Mouse (Mus musculus) liver, embryonic 14.5 days (tissue): Measurements from ENCODE around the gene Cd28. TPM values are rescaled to one million over a fixed set of nuclear protein-coding genes. Genes with fewer than 3 reads are reported as not detected.
"Not testable (repeated sequence)": the region's sequence is repeated elsewhere in the genome, so short reads cannot be mapped to it uniquely, and the experiment has no call there.

Experiments
- ATAC-seq: fragments of 200-750 bp; cut with Nextera tagmentation; 2 replicates; pipeline ENCODE4 v1.8.0; 2017; ENCODE audit warnings: moderate number of reproducible peaks, mild to moderate bottlenecking, moderate library complexity; ENCODE audit not compliant: insufficient read depth
- DNase-seq, 3 experiments: peaks; one replicate each; pipeline ENCODE4 v3.0.0-alpha.2; 2012 to 2013; ENCODE audit warnings: low read depth in 3 of 3, low spot score in 3 of 3
- H3K27ac ChIP-seq: fragments of 300-500 bp; sonication (generic); 2 replicates; pipeline ENCODE4 v1.5.1; 2014; ENCODE audit warnings: moderate library complexity, mild to moderate bottlenecking, control low read depth, inconsistent platforms
- H3K27me3 ChIP-seq: fragments of 300-500 bp; sonication (generic); 2 replicates; pipeline ENCODE4 v1.6.1; 2014; ENCODE audit warnings: mild to moderate bottlenecking, low read length, moderate library complexity; ENCODE audit not compliant: control insufficient read depth, insufficient read depth
- H3K36me3 ChIP-seq: fragments of 300-500 bp; sonication (generic); replicated peaks from 2 replicates; pipeline ENCODE4 v1.6.1; 2014; ENCODE audit warnings: low read depth; ENCODE audit not compliant: control insufficient read depth, insufficient read depth
- H3K4me1 ChIP-seq, 2 experiments: fragments of 200-500 bp in 1 of 2; fragments of 300-500 bp in 1 of 2; sonication (generic) in 1 of 2; replicated peaks; 2 replicates each; pipeline ENCODE4 v1.6.1; 2012 to 2014; ENCODE audit warnings: antibody characterized with exemption in 1 of 2, inconsistent platforms in 1 of 2, low read length in 1 of 2; ENCODE audit not compliant: control insufficient read depth in 2 of 2, insufficient read depth in 2 of 2
- H3K4me2 ChIP-seq: fragments of 300-500 bp; sonication (generic); 2 replicates; pipeline ENCODE4 v1.6.1; 2014; ENCODE audit warnings: low read depth, mild to moderate bottlenecking, control low read depth, moderate library complexity
- H3K4me3 ChIP-seq, 2 experiments: fragments of 200-500 bp in 1 of 2; fragments of 300-500 bp in 1 of 2; sonication (generic) in 1 of 2; 2 replicates each; pipeline ENCODE4 v1.5.1; 2012 to 2014; ENCODE audit warnings: low read depth in 2 of 2, low read length in 2 of 2, mild to moderate bottlenecking in 2 of 2, control low read depth in 1 of 2, inconsistent platforms in 1 of 2, moderate library complexity in 1 of 2; ENCODE audit not compliant: insufficient read depth in 1 of 2
- H3K9ac ChIP-seq: fragments of 300-500 bp; sonication (generic); replicated peaks from 2 replicates; pipeline ENCODE4 v1.6.1; 2014; ENCODE audit warnings: mild to moderate bottlenecking, control low read depth, moderate library complexity
- H3K9me3 ChIP-seq: fragments of 300-500 bp; sonication (generic); 2 replicates; pipeline ENCODE4 v1.6.1; 2016; ENCODE audit warnings: low read length, mixed read lengths; ENCODE audit not compliant: control insufficient read depth
- CTCF ChIP-seq: IDR thresholded peaks from 2 replicates; pipeline ENCODE4 v1.5.1; 2016; ENCODE audit warnings: antibody characterized with exemption, low read depth, control low read depth
- EP300 ChIP-seq: IDR thresholded peaks from 2 replicates; pipeline ENCODE4 v1.6.1; 2016; ENCODE audit warnings: antibody characterized with exemption, low read depth
- WGBS: fragments of 180-500 bp; shearing (Covaris S2); extraction: QIAGEN DNeasy Blood & Tissue Kit; methylation state at CpG from one replicate; pipeline ENCODE4 v1.1.7; 2014; ENCODE audit not compliant: insufficient replicate concordance; 5-methylcytosine and 5-hydroxymethylcytosine counted together
- polyA plus RNA-seq, 2 experiments: library from polyadenylated mRNA; depleted of rRNA in 1 of 2; stranded (reverse) in 1 of 2; unstranded in 1 of 2; fragments of >200 nt; fragmentation: Nextera tagmentation in 1 of 2; extraction: Ambion mirVana in 1 of 2; gene quantifications; 2 replicates each; pipeline versions ENCODE4 v1.2.1 to v1.2.3; 2012 to 2014

The Cd28 gene
- polyA plus RNA-seq, 2 experiments, result 0.04 TPM; not detected in 1

- Histone ChIP-seq H3K27ac (no peak overlapping the region), H3K4me1 (no peaks in the 10 kb centered on the region), H3K4me3 (no peak overlapping the region), H3K9me3 (no peaks in the 10 kb centered on the region), H3K36me3 (no peaks in the 10 kb centered on the region), H3K4me2 (no peak overlapping the region), H3K9ac (no peak overlapping the region), H3K27me3 (no peaks in the 10 kb centered on the region)
- no peak for ATAC-seq
- WGBS, result 73% methylated on average over 12 of the region's 12 CpGs
- no peak for TF ChIP-seq CTCF
- TF ChIP-seq EP300, result no peak
- no peak for DNase-seq
These were observed 92.6 kb downstream of the Cd28 start for GRCm38 (mm10) chr1:60809166-60809565.

- H3K4me3 ChIP-seq, result no peak overlapping the region
- H3K9me3 ChIP-seq, result no peaks in the 10 kb centered on the region
- DNase-seq (no peak), ATAC-seq (no peak)
- no peak for TF ChIP-seq CTCF
- no peaks in the 10 kb centered on the region for H3K27me3 ChIP-seq
- H3K9ac ChIP-seq, result no peak overlapping the region
- H3K36me3 ChIP-seq, result no peaks in the 10 kb centered on the region
- H3K4me2 ChIP-seq, result no peak overlapping the region
- H3K27ac ChIP-seq, result no peak overlapping the region
- H3K4me1 ChIP-seq, result no peaks in the 10 kb centered on the region
These were observed 94.2 kb downstream of the Cd28 start for GRCm38 (mm10) chr1:60810821-60811220.

GRCm38 (mm10) chr1:60811998-60812397, 95.4 kb downstream of the Cd28 start:
- no peak overlapping the region for H3K9ac ChIP-seq
- 23% methylated on average over 1 of the region's 1 CpGs for WGBS
- H3K27me3 ChIP-seq, result no peaks in the 10 kb centered on the region
- H3K36me3 ChIP-seq, result no peaks in the 10 kb centered on the region
- H3K4me1 ChIP-seq, result no peaks in the 10 kb centered on the region
- ATAC-seq, result no peak
- TF ChIP-seq CTCF (no peak), EP300 (no peak)
- H3K9me3 ChIP-seq, result no peaks in the 10 kb centered on the region
- no peak overlapping the region for H3K4me2 ChIP-seq
- H3K4me3 ChIP-seq, result no peak overlapping the region
- no peak overlapping the region for H3K27ac ChIP-seq
- no peak for DNase-seq

DNA sequence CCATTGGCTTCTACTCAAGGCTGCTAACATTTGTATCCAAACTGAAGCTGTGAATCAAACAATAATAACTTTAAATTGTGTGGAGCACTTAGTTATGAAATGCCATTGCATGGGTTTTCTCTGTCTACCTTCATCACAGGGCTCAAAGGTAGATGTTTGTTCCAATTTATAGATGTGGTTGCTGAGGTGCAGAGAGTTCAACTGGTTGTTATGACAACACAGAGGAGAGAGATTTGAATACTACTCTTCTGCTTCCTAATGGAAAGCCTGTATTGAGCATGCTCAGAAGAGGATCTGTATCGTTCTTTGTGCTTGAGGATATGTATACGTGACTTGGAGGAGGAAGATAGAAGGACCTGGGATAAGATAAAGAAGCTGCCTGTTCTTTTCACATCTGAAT, 96.8 kb downstream of the Cd28 start:
- WGBS, result 60% methylated on average over 2 of the region's 2 CpGs

GRCm38 (mm10) chr1:60815912-60816311, 99.3 kb downstream of the Cd28 start:
- DNase-seq, result no peak
- Histone ChIP-seq H3K36me3 (no peaks in the 10 kb centered on the region), H3K4me1 (no peaks in the 10 kb centered on the region), H3K27ac (no peak overlapping the region), H3K4me2 (no peak overlapping the region), H3K9me3 (no peaks in the 10 kb centered on the region), H3K4me3 (no peak overlapping the region), H3K27me3 (no peaks in the 10 kb centered on the region), H3K9ac (no peak overlapping the region)
- no peak for ATAC-seq
- 69% methylated on average over 6 of the region's 6 CpGs for WGBS
- TF ChIP-seq CTCF (no peak), EP300 (no peak)

More for the DNA sequence above, 96.8 kb downstream of the Cd28 start:
- Histone ChIP-seq H3K4me3 (no peak overlapping the region), H3K27ac (no peak overlapping the region), H3K9me3 (no peaks in the 10 kb centered on the region), H3K36me3 (no peaks in the 10 kb centered on the region), H3K9ac (no peak overlapping the region), H3K27me3 (no peaks in the 10 kb centered on the region), H3K4me1 (no peaks in the 10 kb centered on the region), H3K4me2 (no peak overlapping the region)
- TF ChIP-seq CTCF (no peak), EP300 (no peak)
- ATAC-seq (no peak), DNase-seq (no peak)

GRCm38 (mm10) chr1:60818491-60818890, 101.9 kb downstream of the Cd28 start:
- not testable (repeated sequence) for H3K27me3 ChIP-seq, H3K4me3 ChIP-seq, DNase-seq, H3K27ac ChIP-seq, ATAC-seq, H3K4me2 ChIP-seq, H3K36me3 ChIP-seq, H3K9me3 ChIP-seq, H3K4me1 ChIP-seq, H3K9ac ChIP-seq
- WGBS, result 64% methylated on average over 4 of the region's 4 CpGs
